Mouse (Mus musculus): ENCODE data around the gene Slc22a22.
"Not testable (repeated sequence)": the region's sequence is repeated elsewhere in the genome, so short reads cannot be mapped to it uniquely, and the experiment has no call there.

The Slc22a22 gene

GRCm38 (mm10) chr15:57366446-57366845 is 111.0 kb downstream of the Slc22a22 start:
- no peak for DNase-seq

GRCm38 (mm10) chr15:57355278-57355677 is 122.1 kb downstream of the Slc22a22 start:
- no peak for DNase-seq

GRCm38 (mm10) chr15:57340499-57340898 is 136.9 kb downstream of the Slc22a22 start:
- DNase-seq, result no peak

GRCm38 (mm10) chr15:57331326-57331725 is 146.1 kb downstream of the Slc22a22 start:
- DNase-seq, result no peak

- no peak for DNase-seq
Observed at GRCm38 (mm10) chr15:57318001-57318400, 159.4 kb downstream of the Slc22a22 start.

- no peak for DNase-seq
Observed at GRCm38 (mm10) chr15:57316486-57316885, 160.9 kb downstream of the Slc22a22 start.

- no peak for DNase-seq
Observed at GRCm38 (mm10) chr15:57302710-57303109, 174.7 kb downstream of the Slc22a22 start.

GRCm38 (mm10) chr15:57278505-57278904 is 198.9 kb downstream of the Slc22a22 start:
- no peak for DNase-seq

- DNase-seq, result no peak
Observed at GRCm38 (mm10) chr15:57276411-57276810, 201.0 kb downstream of the Slc22a22 start.

- DNase-seq, result not testable (repeated sequence)
Observed at GRCm38 (mm10) chr15:57240061-57240460, 237.4 kb downstream of the Slc22a22 start.

- no peak for DNase-seq
Observed at GRCm38 (mm10) chr15:57230439-57230838, 247.0 kb downstream of the Slc22a22 start.

- DNase-seq, result no peak
Observed at GRCm38 (mm10) chr15:57205315-57205714, 272.1 kb downstream of the Slc22a22 start.

- DNase-seq, result no peak
Observed at GRCm38 (mm10) chr15:57204444-57204930, 272.9 kb downstream of the Slc22a22 start.
